17 mouse cellular contexts compared by ENCODE assay signal in genomic region chr5:137493831-137494230, GRCm38 (mm10). TPM values are rescaled to one million over a fixed set of nuclear protein-coding genes. Genes with fewer than 3 reads are reported as not detected.
DNase-seq lines count a peak whose midpoint lies in the region; ATAC-seq and TF ChIP-seq lines count a peak whose summit lies in the region.
"Had no signal": no experiment of that assay in that cellular context is flagged by ENCODE, and none has a peak within 500 bp of the region (broad histone marks: within the 10 kb centered on the region; RNA-seq: fewer than 3 reads in every experiment).

No protein-coding gene starts in this region.

- H3K9ac ChIP-seq in kidney, postnatal 0 days (ENCODE audit: low read depth, low read length), result peak overlapping the region; percentile 8; the same call in 1 of the 2 replicates
- no peak overlapping the region for H3K9ac ChIP-seq in lung, postnatal 0 days (replicated peaks; ENCODE audit: low read depth)
- H3K9ac ChIP-seq: liver, embryonic 14.5 days; midbrain, embryonic 15.5 days had no signal

- peak; percentile 62 for DNase-seq in adrenal gland, postnatal 10 days
- DNase-seq in adrenal gland, adult 18-20 months (ENCODE audit: low spot score in 2 of 2), result no peak
- DNase-seq in kidney, postnatal 0 days (ENCODE audit: low spot score), result no peak
- no peak for DNase-seq in kidney, adult 2 months
- DNase-seq in lung, postnatal 0 days (ENCODE audit: low spot score), result peak; percentile 51
- no peak for DNase-seq in lung, postnatal 36 days
- DNase-seq in lung, postnatal 4 days, result peak; percentile 32 to 75
- DNase-seq in thymus, postnatal 25 days, result no peak
- DNase-seq: spleen, adult 18-20 months; thymus, adult 18-20 months had no signal

- no peaks in the 10 kb centered on the region for H3K36me3 ChIP-seq in kidney, postnatal 0 days (ENCODE audit: insufficient read depth, low read length)
- no peaks in the 10 kb centered on the region for H3K36me3 ChIP-seq in kidney, adult 2 months (ENCODE audit: control insufficient read depth, insufficient read depth, low read length)
- no peaks in the 10 kb centered on the region for H3K36me3 ChIP-seq in lung, postnatal 0 days (ENCODE audit: insufficient read depth, low read length)
- H3K36me3 ChIP-seq: midbrain, embryonic 15.5 days had no signal

- TF ChIP-seq POLR2A in kidney, adult 2 months (IDR thresholded peaks at IDR 0.05; ENCODE audit: low read depth, low read length), result no peak

- H3K27me3 ChIP-seq in kidney, postnatal 0 days (ENCODE audit: insufficient read depth, low read length), result no peaks in the 10 kb centered on the region
- no peaks in the 10 kb centered on the region for H3K27me3 ChIP-seq in kidney, adult 2 months (replicated peaks; ENCODE audit: control insufficient read depth, insufficient read depth, low read length)
- no peaks in the 10 kb centered on the region for H3K27me3 ChIP-seq in lung, postnatal 0 days (replicated peaks; ENCODE audit: insufficient read depth, low read length)
- H3K27me3 ChIP-seq: midbrain, embryonic 15.5 days had no signal

- TF ChIP-seq EP300 in lung, postnatal 0 days (IDR thresholded peaks at IDR 0.05), result no peak

- H3K4me1 ChIP-seq in kidney, postnatal 0 days (replicated peaks; ENCODE audit: insufficient read depth, low read length), result no peaks in the 10 kb centered on the region
- no peaks in the 10 kb centered on the region for H3K4me1 ChIP-seq in kidney, adult 2 months (ENCODE audit: control insufficient read depth, insufficient read depth, low read length)
- no peaks in the 10 kb centered on the region for H3K4me1 ChIP-seq in lung, postnatal 0 days (ENCODE audit: insufficient read depth, low read depth, low read length)
- H3K4me1 ChIP-seq: midbrain, embryonic 15.5 days had no signal

- no peak overlapping the region for H3K27ac ChIP-seq in kidney, postnatal 0 days
- no peak overlapping the region for H3K27ac ChIP-seq in kidney, adult 2 months (ENCODE audit: insufficient read depth, low read depth, low read length)
- no peak overlapping the region for H3K27ac ChIP-seq in lung, postnatal 0 days (ENCODE audit: low read length)
- H3K27ac ChIP-seq: liver, embryonic 14.5 days; midbrain, embryonic 15.5 days had no signal

- H3K4me2 ChIP-seq in kidney, postnatal 0 days (ENCODE audit: low read length), result no peak overlapping the region
- H3K4me2 ChIP-seq in lung, postnatal 0 days (replicated peaks; ENCODE audit: low read depth, low read length), result no peak overlapping the region
- H3K4me2 ChIP-seq: midbrain, embryonic 15.5 days had no signal

- ATAC-seq in kidney, postnatal 0 days (replicated peaks; ENCODE audit: low FRiP score, low read depth), result no peak
- ATAC-seq in lung, postnatal 0 days, result peak; percentile 68
- ATAC-seq: inflammation-experienced regulatory T-cells, adult 6 months; midbrain, embryonic 15.5 days had no signal

- WGBS in kidney, postnatal 0 days, result 38% methylated on average over 13 of the region's 13 CpGs
- 40% methylated on average over 13 of the region's 13 CpGs for WGBS in kidney, adult 2 months
- 41% methylated on average over 13 of the region's 13 CpGs for WGBS in lung, postnatal 0 days

- no peaks in the 10 kb centered on the region for H3K9me3 ChIP-seq in kidney, postnatal 0 days (replicated peaks; ENCODE audit: low read length)
- H3K9me3 ChIP-seq in lung, postnatal 0 days (ENCODE audit: low read length), result no peaks in the 10 kb centered on the region
- H3K9me3 ChIP-seq: midbrain, embryonic 15.5 days had no signal

- H3K4me3 ChIP-seq in kidney, postnatal 0 days (replicated peaks; ENCODE audit: low read depth, low read length), result no peak overlapping the region
- no peak overlapping the region for H3K4me3 ChIP-seq in kidney, adult 2 months (ENCODE audit: insufficient read depth, low read depth, low read length)
- no peak overlapping the region for H3K4me3 ChIP-seq in lung, postnatal 0 days (ENCODE audit: low read depth, low read length)
- H3K4me3 ChIP-seq: erythroblast, embryonic 14.5 days; midbrain, embryonic 15.5 days had no signal

- no peak for TF ChIP-seq CTCF in kidney, postnatal 0 days (IDR thresholded peaks at IDR 0.05; ENCODE audit: low read depth)
- no peak for TF ChIP-seq CTCF in kidney, adult 2 months (conservative IDR thresholded peaks at IDR 0.05; ENCODE audit: insufficient read depth, insufficient read length, low read depth, low read length)
- no peak for TF ChIP-seq CTCF in lung, postnatal 0 days (IDR thresholded peaks at IDR 0.05)

RNA-seq across cellular contexts. Expression of gene Pop7, which starts 8.5 kb away (rescaled TPM):
- 10 to 100 TPM; 23.8 to 27.2 TPM for total RNA-seq in adrenal gland, postnatal 10 days (2021)
- 10 to 100 TPM; 23.5 to 24.7 TPM for total RNA-seq in adrenal gland, adult 18-20 months (2021)
- polyA plus RNA-seq in kidney, postnatal 0 days (2015; fragmentation: Nextera tagmentation; extraction: Ambion mirVana), result 55.1 and 55.6 TPM in 2 replicates
- polyA plus RNA-seq in kidney, adult 2 months (2012; rRNA removed), result 38.9 and 39.1 TPM in 2 replicates
- polyA plus RNA-seq in lung, postnatal 0 days (2015; fragmentation: Nextera tagmentation; extraction: Ambion mirVana), result 37.8 and 38.7 TPM in 2 replicates

RNA-seq across cellular contexts. Expression of gene Zan, which starts 17.0 kb away (rescaled TPM):
- under 1 TPM; 0.09 to 0.15 TPM for total RNA-seq in adrenal gland, postnatal 10 days (2021)
- total RNA-seq in adrenal gland, adult 18-20 months (2021), result not detected
- 0.16 and 0.23 TPM in 2 replicates for polyA plus RNA-seq in kidney, postnatal 0 days (2015; fragmentation: Nextera tagmentation; extraction: Ambion mirVana)
- polyA plus RNA-seq in kidney, adult 2 months (2012; rRNA removed), result 0.16 and 0.19 TPM in 2 replicates
- polyA plus RNA-seq in lung, postnatal 0 days (2015; fragmentation: Nextera tagmentation; extraction: Ambion mirVana), result 0.11 TPM in 2 replicates
- polyA plus RNA-seq: erythroblast, embryonic 14.5 days had no signal

RNA-seq across cellular contexts. Expression of gene Gigyf1, which starts 24.5 kb away (rescaled TPM):
- total RNA-seq in adrenal gland, postnatal 10 days (2021), result 10 to 100 TPM; 24.2 to 39.1 TPM
- total RNA-seq in adrenal gland, adult 18-20 months (2021), result 10 to 100 TPM; 27.6 to 36.4 TPM
- polyA plus RNA-seq in kidney, postnatal 0 days (2015; fragmentation: Nextera tagmentation; extraction: Ambion mirVana), result 9.3 and 10.3 TPM in 2 replicates
- polyA plus RNA-seq in kidney, adult 2 months (2012; rRNA removed), result 24.4 and 26.9 TPM in 2 replicates
- polyA plus RNA-seq in lung, postnatal 0 days (2015; fragmentation: Nextera tagmentation; extraction: Ambion mirVana), result 10.6 and 12.4 TPM in 2 replicates

RNA-seq across cellular contexts. Expression of gene Epo, which starts 39.2 kb away (rescaled TPM):
- not detected for total RNA-seq in adrenal gland, postnatal 10 days (2021)
- total RNA-seq in adrenal gland, adult 18-20 months (2021), result not detected
- 0.20 TPM in 1 of 2 replicates, not detected in the other for polyA plus RNA-seq in kidney, postnatal 0 days (2015; fragmentation: Nextera tagmentation; extraction: Ambion mirVana)
- polyA plus RNA-seq in kidney, adult 2 months (2012; rRNA removed), result 0.38 TPM in 1 of 2 replicates, not detected in the other
- polyA plus RNA-seq in lung, postnatal 0 days (2015; fragmentation: Nextera tagmentation; extraction: Ambion mirVana), result not detected in 2 replicates
- total RNA-seq: adrenal gland, postnatal 4 days; gastrocnemius, adult 18-20 months; layer of hippocampus, postnatal 36 days had no signal
- polyA plus RNA-seq: erythroblast, embryonic 14.5 days; inflammation-experienced regulatory T-cells, adult 6 months; midbrain, embryonic 15.5 days had no signal

RNA-seq across cellular contexts. Expression of gene Gnb2, which starts 39.5 kb away (rescaled TPM):
- total RNA-seq in adrenal gland, postnatal 10 days (2021), result 100 to 1,000 TPM; 592 to 682 TPM
- 100 to 1,000 TPM; 517 to 525 TPM for total RNA-seq in adrenal gland, adult 18-20 months (2021)
- 463 and 480 TPM in 2 replicates for polyA plus RNA-seq in kidney, postnatal 0 days (2015; fragmentation: Nextera tagmentation; extraction: Ambion mirVana)
- 645 and 701 TPM in 2 replicates for polyA plus RNA-seq in kidney, adult 2 months (2012; rRNA removed)
- polyA plus RNA-seq in lung, postnatal 0 days (2015; fragmentation: Nextera tagmentation; extraction: Ambion mirVana), result 507 and 513 TPM in 2 replicates

Comparison
In these comparisons a context has a peak if more than half of its experiments do, and no peak if none do; other contexts are left out.
1. DNase-seq: peak in adrenal gland, postnatal 10 days (single experiment), lung, postnatal 0 days (single experiment) and lung, postnatal 4 days (2 of 2); none in adrenal gland, adult 18-20 months (0 of 2), kidney, postnatal 0 days (single experiment), kidney, adult 2 months (single experiment), lung, postnatal 36 days (single experiment) and thymus, postnatal 25 days (single experiment).